Mouse (Mus musculus) heart, postnatal 36 days (tissue): ENCODE measurements at regions not wholly inside any gene's neighbourhood (a gene's known extent, or its start where the extent isn't known, plus 50 kb on each side); places are given as distances from the start of the nearest gene placed in this dataset.
A peak's percentile ranks its signal among the peaks of the same experiment; 100 is the strongest.

ENCODE experiments used
- DNase-seq, 2 experiments: peaks; one replicate each; pipeline ENCODE4 v3.0.0; 2021 to 2022
- intact Hi-C: fragments of 180-260 bp; cut with DNase I; formaldehyde crosslinking; loops from one replicate; pipeline ENCODE4 v1.15.1; 2025

GRCm38 (mm10) chr1:183699284-183699683, 281.3 kb downstream of the Hhipl2 start:
- intact Hi-C loops, result no loop called here
- peak in 1 of 2 experiments; percentile 11 for DNase-seq

- DNase-seq, result no peak
- intact Hi-C loops, result no loop called here
Measured at GRCm38 (mm10) chr1:183702888-183703287, 284.9 kb downstream of the Hhipl2 start.

GRCm38 (mm10) chr1:183712895-183713294, 294.9 kb downstream of the Hhipl2 start:
- intact Hi-C loops, result no loop called here
- no peak for DNase-seq

GRCm38 (mm10) chr1:183717060-183717459, 296.0 kb upstream of the Dusp10 start:
- DNase-seq, result no peak
- intact Hi-C loops, result no loop called here

- intact Hi-C loops, result no loop called here
- no peak for DNase-seq
Measured at GRCm38 (mm10) chr1:183749126-183749525, 264.0 kb upstream of the Dusp10 start.

- no peak for DNase-seq
- intact Hi-C loops, result no loop called here
Measured at GRCm38 (mm10) chr1:183754500-183754899, 258.6 kb upstream of the Dusp10 start.

- no peak for DNase-seq
- intact Hi-C loops, result no loop called here
Measured at GRCm38 (mm10) chr1:183756716-183757115, 256.4 kb upstream of the Dusp10 start.

GRCm38 (mm10) chr1:183763864-183764726, 249.0 kb upstream of the Dusp10 start:
- DNase-seq, result no peak
- intact Hi-C loops, result no loop called here

GRCm38 (mm10) chr1:183772844-183773243, 240.3 kb upstream of the Dusp10 start:
- intact Hi-C loops, result no loop called here
- no peak for DNase-seq

- DNase-seq, result no peak
- intact Hi-C loops, result no loop called here
Measured at GRCm38 (mm10) chr1:183780180-183780579, 232.9 kb upstream of the Dusp10 start.

GRCm38 (mm10) chr1:183780779-183781178, 232.3 kb upstream of the Dusp10 start:
- intact Hi-C loops, result no loop called here
- no peak for DNase-seq

- intact Hi-C loops, result no loop called here
- no peak for DNase-seq
Measured at GRCm38 (mm10) chr1:183783440-183784130, 229.5 kb upstream of the Dusp10 start.

- intact Hi-C loops, result no loop called here
Measured at GRCm38 (mm10) chr1:183792230-183792813, 220.8 kb upstream of the Dusp10 start.

GRCm38 (mm10) chr1:183793324-183793723, 219.8 kb upstream of the Dusp10 start:
- no peak for DNase-seq
- intact Hi-C loops, result no loop called here

More at GRCm38 (mm10) chr1:183792230-183792813, 220.8 kb upstream of the Dusp10 start:
- DNase-seq, result no peak

GRCm38 (mm10) chr1:183793913-183794445, 219.1 kb upstream of the Dusp10 start:
- peak; percentile 2 to 5 for DNase-seq
- intact Hi-C loops, result no loop called here

GRCm38 (mm10) chr1:183802351-183802750, 210.8 kb upstream of the Dusp10 start:
- no peak for DNase-seq
- intact Hi-C loops, result no loop called here

- peak in 1 of 2 experiments; percentile 7 for DNase-seq
- intact Hi-C loops, result no loop called here
Measured at GRCm38 (mm10) chr1:183803357-183803756, 209.7 kb upstream of the Dusp10 start.

- DNase-seq, result peak in 1 of 2 experiments; percentile 7
- intact Hi-C loops, result no loop called here
Measured at GRCm38 (mm10) chr1:183803826-183804225, 209.3 kb upstream of the Dusp10 start.

- DNase-seq, result no peak
- intact Hi-C loops, result no loop called here
Measured at GRCm38 (mm10) chr1:183804295-183804694, 208.8 kb upstream of the Dusp10 start.

- no peak for DNase-seq
- intact Hi-C loops, result no loop called here
Measured at GRCm38 (mm10) chr1:183806864-183807730, 206.0 kb upstream of the Dusp10 start.
